Mouse (Mus musculus) megakaryocyte, embryonic 14.5 days (primary cell): Measurements from ENCODE around the gene Sparc.

Source experiments
- FLI1 ChIP-seq: IDR thresholded peaks from 2 replicates; pipeline ENCODE4 v1.6.1; 2012; ENCODE audit warnings: low read length, inconsistent platforms, mixed read lengths
- GATA1 ChIP-seq: IDR thresholded peaks from 3 replicates; pipeline ENCODE4 v1.6.1; 2012; ENCODE audit warnings: mixed read lengths, low read length, inconsistent platforms, borderline replicate concordance

- TF ChIP-seq GATA1 (no peak), FLI1 (no peak)
Measured at GRCm38 (mm10) chr11:55367783-55368182, 55.2 kb downstream of the Sparc start.
